Mouse (Mus musculus) forebrain, embryonic 13.5 days (tissue): Measurements from ENCODE around the gene Poln. TPM values are rescaled to one million over a fixed set of nuclear protein-coding genes. Genes with fewer than 3 reads are reported as not detected.

Experiments
- ATAC-seq: fragments of 200-750 bp; cut with Nextera tagmentation; 2 replicates; pipeline ENCODE4 v1.8.0; 2017
- H3K27ac ChIP-seq: fragments of 300-500 bp; sonication (generic); 2 replicates; pipeline ENCODE4 v1.5.1; 2015; ENCODE audit warnings: inconsistent platforms, mild to moderate bottlenecking, moderate library complexity
- H3K27me3 ChIP-seq: fragments of 300-500 bp; sonication (generic); 2 replicates; pipeline ENCODE4 v1.6.1; 2015; ENCODE audit warnings: mild to moderate bottlenecking, inconsistent platforms
- H3K36me3 ChIP-seq: fragments of 300-500 bp; sonication (generic); 2 replicates; pipeline ENCODE4 v1.6.1; 2015; ENCODE audit warnings: mild to moderate bottlenecking, inconsistent platforms; ENCODE audit not compliant: poor library complexity, severe bottlenecking
- H3K4me1 ChIP-seq: fragments of 300-500 bp; sonication (generic); 2 replicates; pipeline ENCODE4 v1.6.1; 2015; ENCODE audit warnings: inconsistent platforms
- H3K4me2 ChIP-seq: fragments of 300-500 bp; sonication (generic); 2 replicates; pipeline ENCODE4 v1.6.1; 2015; ENCODE audit warnings: inconsistent platforms, mild to moderate bottlenecking, moderate library complexity
- H3K4me3 ChIP-seq: fragments of 300-500 bp; sonication (generic); 2 replicates; pipeline ENCODE4 v1.5.1; 2015; ENCODE audit warnings: mild to moderate bottlenecking, inconsistent platforms
- H3K9ac ChIP-seq: fragments of 300-500 bp; sonication (generic); 2 replicates; pipeline ENCODE4 v1.6.1; 2015; ENCODE audit warnings: mild to moderate bottlenecking, inconsistent platforms
- H3K9me3 ChIP-seq: fragments of 300-500 bp; sonication (generic); replicated peaks from 2 replicates; pipeline ENCODE4 v1.6.1; 2016; ENCODE audit warnings: inconsistent platforms
- WGBS: fragments of 180-500 bp; shearing (Covaris S2); methylation state at CpG from one replicate; pipeline ENCODE4 v1.1.7; 2015; 5-methylcytosine and 5-hydroxymethylcytosine counted together
- polyA plus RNA-seq: library from polyadenylated mRNA; unstranded; fragments of >200 nt; fragmentation: Nextera tagmentation; extraction: Ambion mirVana; gene quantifications from 2 replicates; pipeline ENCODE4 v1.2.1, GENCODE M21; 2015

The Poln gene
- polyA plus RNA-seq, 1 experiment from 2014 or later: 0.88 TPM

- no peaks in the 10 kb centered on the region for H3K36me3 ChIP-seq
- H3K27ac ChIP-seq: no peak overlapping the region
- ATAC-seq: no peak
- H3K4me3 ChIP-seq: no peak overlapping the region
- H3K9ac ChIP-seq: no peak overlapping the region
- H3K4me2 ChIP-seq: no peak overlapping the region
- H3K27me3 ChIP-seq: no peaks in the 10 kb centered on the region
- no peaks in the 10 kb centered on the region for H3K4me1 ChIP-seq
- WGBS: 76% methylated on average over 7 of the region's 7 CpGs
- H3K9me3 ChIP-seq: no peaks in the 10 kb centered on the region
Observed at GRCm38 (mm10) chr5:34196423-34196822, 27.2 kb upstream of the Poln start.

GRCm38 (mm10) chr5:34195786-34196185 lies 26.5 kb upstream of the Poln start:
- Histone ChIP-seq H3K4me3 (no peak overlapping the region), H3K4me1 (no peaks in the 10 kb centered on the region), H3K36me3 (no peaks in the 10 kb centered on the region), H3K27me3 (no peaks in the 10 kb centered on the region), H3K4me2 (no peak overlapping the region), H3K27ac (no peak overlapping the region), H3K9me3 (no peaks in the 10 kb centered on the region), H3K9ac (no peak overlapping the region)
- no peak for ATAC-seq
- 95% methylated on average over 12 of the region's 12 CpGs for WGBS

DNA sequence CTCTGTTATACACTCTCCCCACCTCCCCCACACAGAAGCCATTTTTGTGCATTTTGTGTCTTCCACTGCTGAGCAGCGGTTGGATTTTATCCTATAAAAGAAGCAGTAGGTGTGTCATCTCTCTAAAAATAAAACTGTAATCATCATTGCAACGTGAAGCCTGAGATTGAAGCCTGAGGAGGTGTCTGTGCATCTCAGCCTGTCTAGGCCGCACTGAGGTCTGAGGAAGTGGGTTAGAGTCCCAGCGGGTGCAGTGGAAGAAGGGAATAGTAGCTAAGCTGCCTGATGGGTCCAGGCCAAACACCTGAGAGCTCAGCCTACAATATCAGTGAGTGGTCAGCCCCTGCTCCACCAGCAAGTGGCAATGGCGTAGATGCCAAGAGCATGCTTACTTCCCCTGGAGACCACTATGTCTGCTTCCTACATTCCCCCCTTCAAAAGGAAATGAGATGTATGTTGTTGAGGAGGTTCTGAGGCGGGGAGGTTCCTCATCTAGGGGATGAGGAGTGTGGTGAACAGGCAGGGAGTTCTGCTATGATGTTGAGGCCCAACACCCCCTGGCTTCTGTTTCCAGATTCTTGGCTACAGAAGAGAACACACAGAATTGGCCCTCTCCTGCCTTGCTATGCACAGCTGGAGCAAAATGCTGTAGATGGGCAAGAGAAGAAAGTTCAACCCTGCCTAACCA lies 25.9 kb upstream of the Poln start:
- no peak for ATAC-seq
- Histone ChIP-seq H3K27ac (no peak overlapping the region), H3K4me3 (no peak overlapping the region), H3K9me3 (no peaks in the 10 kb centered on the region), H3K27me3 (no peaks in the 10 kb centered on the region), H3K4me2 (no peak overlapping the region), H3K36me3 (no peaks in the 10 kb centered on the region), H3K4me1 (no peaks in the 10 kb centered on the region), H3K9ac (no peak overlapping the region)
- WGBS: 85% methylated on average over 6 of the region's 6 CpGs

DNA sequence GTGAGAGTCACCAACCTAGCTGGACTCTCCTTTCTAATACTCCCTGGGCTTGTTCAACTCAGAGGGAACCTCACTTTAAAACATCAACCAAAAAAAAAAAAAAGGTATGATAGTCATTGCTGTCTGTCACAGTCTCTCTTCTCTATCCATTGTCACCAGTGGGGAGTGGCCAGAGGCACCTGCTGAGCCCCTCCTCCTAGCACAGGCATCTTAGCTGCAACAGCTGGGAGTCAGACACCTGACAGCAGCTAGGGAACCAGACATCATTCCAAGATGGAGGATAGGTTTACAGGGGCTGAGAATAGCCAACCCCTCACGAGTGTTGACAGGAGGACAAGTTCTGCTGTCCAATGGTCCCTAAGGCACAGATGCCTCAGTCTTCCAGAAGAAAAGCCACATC lies 25.2 kb upstream of the Poln start:
- WGBS: 43% methylated on average over 1 of the region's 1 CpGs
- no peak for ATAC-seq
- no peaks in the 10 kb centered on the region for H3K4me1 ChIP-seq

GRCm38 (mm10) chr5:34191843-34192242 lies 22.6 kb upstream of the Poln start:
- H3K9ac ChIP-seq: 0 out of 2 replicates have a peak overlapping the region, but pooled peaks have one; percentile 8
- WGBS: 80% methylated on average over 4 of the region's 4 CpGs
- H3K36me3 ChIP-seq: no peaks in the 10 kb centered on the region
- H3K4me3 ChIP-seq: no peak overlapping the region
- H3K27ac ChIP-seq: no peak overlapping the region
- ATAC-seq: no peak
- no peaks in the 10 kb centered on the region for H3K9me3 ChIP-seq
- H3K4me1 ChIP-seq: peaks cover 9% of the 10 kb centered on the region
- H3K27me3 ChIP-seq: peaks cover 8% of the 10 kb centered on the region; the same call in 1 of the 2 replicates
- H3K4me2 ChIP-seq: no peak overlapping the region

More for the DNA sequence above, 25.2 kb upstream of the Poln start:
- no peaks in the 10 kb centered on the region for H3K9me3 ChIP-seq
- H3K4me2 ChIP-seq: no peak overlapping the region
- H3K36me3 ChIP-seq: no peaks in the 10 kb centered on the region
- H3K9ac ChIP-seq: no peak overlapping the region
- no peak overlapping the region for H3K27ac ChIP-seq
- H3K4me3 ChIP-seq: no peak overlapping the region
- peaks cover 6% of the 10 kb centered on the region; the same call in 1 of the 2 replicates for H3K27me3 ChIP-seq

GRCm38 (mm10) chr5:34191021-34191420 lies 21.8 kb upstream of the Poln start:
- H3K36me3 ChIP-seq: no peaks in the 10 kb centered on the region
- no peak for ATAC-seq
- H3K9me3 ChIP-seq: no peaks in the 10 kb centered on the region
- H3K9ac ChIP-seq: no peak overlapping the region
- no peak overlapping the region for H3K4me2 ChIP-seq
- H3K27ac ChIP-seq: no peak overlapping the region
- peaks cover 8% of the 10 kb centered on the region; the same call in 1 of the 2 replicates for H3K27me3 ChIP-seq
- H3K4me3 ChIP-seq: no peak overlapping the region
- WGBS: 43% methylated on average over 4 of the region's 4 CpGs
- peaks cover 17% of the 10 kb centered on the region for H3K4me1 ChIP-seq

GRCm38 (mm10) chr5:34189521-34189920 lies 20.3 kb upstream of the Poln start:
- H3K27ac ChIP-seq: no peak overlapping the region
- peaks cover 30% of the 10 kb centered on the region for H3K4me1 ChIP-seq
- no peak overlapping the region for H3K4me3 ChIP-seq
- no peak for ATAC-seq
- H3K36me3 ChIP-seq: no peaks in the 10 kb centered on the region
- 76% methylated on average over 1 of the region's 1 CpGs for WGBS
- no peak overlapping the region for H3K9ac ChIP-seq
- H3K9me3 ChIP-seq: no peaks in the 10 kb centered on the region
- H3K27me3 ChIP-seq: peaks cover 8% of the 10 kb centered on the region; the same call in 1 of the 2 replicates
- no peak overlapping the region for H3K4me2 ChIP-seq

DNA sequence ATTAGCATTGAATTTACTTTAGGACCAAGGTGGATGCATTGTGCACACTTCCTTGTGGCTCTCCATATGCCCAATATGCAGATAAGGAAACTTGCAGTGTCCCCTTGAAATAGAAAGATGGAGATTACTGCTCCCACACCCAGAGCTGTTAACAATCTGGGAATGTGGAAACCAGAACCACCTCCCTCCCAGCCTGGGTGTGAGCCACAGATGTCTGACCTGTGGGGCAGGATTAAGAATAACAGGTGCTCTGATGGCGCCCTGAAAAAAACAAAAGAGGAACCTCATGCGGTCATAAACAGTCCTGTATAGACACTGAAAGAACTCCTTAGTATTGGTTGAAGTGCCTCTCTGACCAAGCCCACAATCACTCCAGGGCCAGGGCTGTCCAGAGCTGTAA lies 19.6 kb upstream of the Poln start:
- Histone ChIP-seq H3K9ac (no peak overlapping the region), H3K9me3 (no peaks in the 10 kb centered on the region), H3K27me3 (peaks cover 8% of the 10 kb centered on the region; the same call in 1 of the 2 replicates), H3K27ac (no peak overlapping the region), H3K4me2 (no peak overlapping the region), H3K4me3 (0 out of 2 replicates have a peak overlapping the region, but pooled peaks have one; percentile 88), H3K36me3 (no peaks in the 10 kb centered on the region), H3K4me1 (peaks cover 37% of the 10 kb centered on the region)
- 84% methylated on average over 2 of the region's 2 CpGs for WGBS
- ATAC-seq: no peak

- Histone ChIP-seq H3K9me3 (no peaks in the 10 kb centered on the region), H3K4me3 (peak within 1 kb of the TSS; percentile 88), H3K9ac (peak within 1 kb of the TSS; percentile 89), H3K27me3 (peaks cover 8% of the 10 kb centered on the region; the same call in 1 of the 2 replicates), H3K4me1 (peaks cover 48% of the 10 kb centered on the region), H3K27ac (peak within 1 kb of the TSS; percentile 82), H3K4me2 (peak within 1 kb of the TSS; percentile 84), H3K36me3 (no peaks in the 10 kb centered on the region)
- under 1% methylated on average over 56 of the region's 60 CpGs for WGBS
- ATAC-seq: peak; percentile 99
Observed at GRCm38 (mm10) chr5:34187601-34188316, 18.5 kb upstream of the Poln start, which contains the start of gene Mxd4. Mxd4 (minus strand) TSS chr5:34187720.

- H3K36me3 ChIP-seq: peaks cover 3% of the 10 kb centered on the region; the same call in 1 of the 2 replicates
- peaks cover 8% of the 10 kb centered on the region; the same call in 1 of the 2 replicates for H3K27me3 ChIP-seq
- H3K4me1 ChIP-seq: peaks cover 48% of the 10 kb centered on the region
- peak overlapping the region; percentile 89 for H3K9ac ChIP-seq
- peak overlapping the region; percentile 88 for H3K4me3 ChIP-seq
- WGBS: under 1% methylated on average over 43 of the region's 46 CpGs
- peak overlapping the region; percentile 82 for H3K27ac ChIP-seq
- peak; percentile 13 for ATAC-seq
- H3K9me3 ChIP-seq: no peaks in the 10 kb centered on the region
- H3K4me2 ChIP-seq: peak overlapping the region; percentile 84
Observed at GRCm38 (mm10) chr5:34186961-34187391, 17.7 kb upstream of the Poln start.

GRCm38 (mm10) chr5:34186391-34186790 lies 17.1 kb upstream of the Poln start:
- peaks cover 8% of the 10 kb centered on the region; the same call in 1 of the 2 replicates for H3K27me3 ChIP-seq
- peak overlapping the region; percentile 89 for H3K9ac ChIP-seq
- 66% methylated on average over 2 of the region's 2 CpGs for WGBS
- peaks cover 5% of the 10 kb centered on the region; the same call in 1 of the 2 replicates for H3K36me3 ChIP-seq
- no peak overlapping the region for H3K27ac ChIP-seq
- peak overlapping the region; percentile 84 for H3K4me2 ChIP-seq
- ATAC-seq: no peak
- peaks cover 48% of the 10 kb centered on the region for H3K4me1 ChIP-seq
- peak overlapping the region; percentile 88 for H3K4me3 ChIP-seq
- no peaks in the 10 kb centered on the region for H3K9me3 ChIP-seq

GRCm38 (mm10) chr5:34185791-34186190 lies 16.5 kb upstream of the Poln start:
- H3K4me1 ChIP-seq: peaks cover 48% of the 10 kb centered on the region
- H3K27ac ChIP-seq: no peak overlapping the region
- H3K36me3 ChIP-seq: peaks cover 10% of the 10 kb centered on the region; the same call in 1 of the 2 replicates
- peak overlapping the region; percentile 89 for H3K9ac ChIP-seq
- peak overlapping the region; percentile 88 for H3K4me3 ChIP-seq
- H3K9me3 ChIP-seq: no peaks in the 10 kb centered on the region
- H3K4me2 ChIP-seq: peak overlapping the region; percentile 84
- ATAC-seq: no peak
- peaks cover 8% of the 10 kb centered on the region; the same call in 1 of the 2 replicates for H3K27me3 ChIP-seq
